Mouse (Mus musculus) stomach, embryonic 16.5 days (tissue): ENCODE measurements at regions not wholly inside any gene's neighbourhood (a gene's known extent, or its start where the extent isn't known, plus 50 kb on each side); places are given as distances from the start of the nearest gene placed in this dataset.

Source experiments
- ATAC-seq: fragments of 200-750 bp; cut with Nextera tagmentation; 2 replicates; pipeline ENCODE4 v1.8.0; 2017; ENCODE audit warnings: moderate number of reproducible peaks, moderate TSS enrichment; ENCODE audit not compliant: insufficient read depth, low FRiP score
- H3K27ac ChIP-seq: fragments of 300-500 bp; sonication (generic); 2 replicates; pipeline ENCODE4 v1.5.1; 2014; ENCODE audit warnings: low read length
- H3K27me3 ChIP-seq: fragments of 300-500 bp; sonication (generic); 2 replicates; pipeline ENCODE4 v1.6.1; 2014; ENCODE audit warnings: low read length, control low read depth, mixed read lengths; ENCODE audit not compliant: control insufficient read depth, insufficient read depth
- H3K36me3 ChIP-seq: fragments of 300-500 bp; sonication (generic); 2 replicates; pipeline ENCODE4 v1.6.1; 2014; ENCODE audit warnings: low read length; ENCODE audit not compliant: control insufficient read depth, insufficient read depth
- H3K4me1 ChIP-seq: fragments of 300-500 bp; sonication (generic); 2 replicates; pipeline ENCODE4 v1.6.1; 2014; ENCODE audit warnings: low read length, control low read depth, mixed read lengths; ENCODE audit not compliant: control insufficient read depth, insufficient read depth
- H3K4me2 ChIP-seq: fragments of 300-500 bp; sonication (generic); 2 replicates; pipeline ENCODE4 v1.6.1; 2014; ENCODE audit warnings: low read depth, low read length, mixed read lengths
- H3K4me3 ChIP-seq: fragments of 300-500 bp; sonication (generic); replicated peaks from 2 replicates; pipeline ENCODE4 v1.5.1; 2014; ENCODE audit warnings: mild to moderate bottlenecking, low read length
- H3K9ac ChIP-seq: fragments of 300-500 bp; sonication (generic); 2 replicates; pipeline ENCODE4 v1.6.1; 2014; ENCODE audit warnings: low read length
- H3K9me3 ChIP-seq: fragments of 300-500 bp; sonication (generic); replicated peaks from 2 replicates; pipeline ENCODE4 v1.6.1; 2016; ENCODE audit warnings: low read length, control low read depth; ENCODE audit not compliant: control insufficient read depth
- WGBS: fragments of 180-500 bp; shearing (Covaris S2); extraction: QIAGEN DNeasy Blood & Tissue Kit; methylation state at CpG from one replicate; pipeline ENCODE4 v1.1.7; 2014; 5-methylcytosine and 5-hydroxymethylcytosine counted together

DNA sequence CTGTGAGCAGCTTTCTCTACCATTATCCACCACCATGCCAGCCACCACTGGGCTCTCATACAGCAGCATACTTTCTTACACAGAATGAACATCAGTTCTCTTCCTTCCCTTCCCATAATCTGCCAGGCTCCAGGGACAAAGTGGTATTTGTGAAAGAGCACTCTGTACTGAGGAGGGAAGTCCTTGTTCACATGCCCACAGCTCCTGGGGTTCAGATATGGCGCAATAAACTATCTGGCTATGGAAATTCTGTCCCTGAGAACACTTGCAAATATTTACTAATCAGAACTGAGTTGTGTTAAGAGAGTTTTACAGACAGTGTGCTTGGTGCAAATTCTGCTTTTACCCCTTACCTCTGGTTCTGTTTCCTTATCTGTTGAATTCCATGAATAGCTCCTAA is 74.2 kb upstream of the Ralgapa2 start:
- 67% methylated on average over 1 of the region's 1 CpGs for WGBS
- no peaks in the 10 kb centered on the region for H3K36me3 ChIP-seq
- no peak overlapping the region for H3K9ac ChIP-seq
- no peak overlapping the region for H3K4me3 ChIP-seq
- no peak overlapping the region for H3K4me2 ChIP-seq
- H3K4me1 ChIP-seq = no peaks in the 10 kb centered on the region
- no peak overlapping the region for H3K27ac ChIP-seq
- H3K9me3 ChIP-seq = no peaks in the 10 kb centered on the region
- H3K27me3 ChIP-seq = no peaks in the 10 kb centered on the region
- ATAC-seq = no peak

DNA sequence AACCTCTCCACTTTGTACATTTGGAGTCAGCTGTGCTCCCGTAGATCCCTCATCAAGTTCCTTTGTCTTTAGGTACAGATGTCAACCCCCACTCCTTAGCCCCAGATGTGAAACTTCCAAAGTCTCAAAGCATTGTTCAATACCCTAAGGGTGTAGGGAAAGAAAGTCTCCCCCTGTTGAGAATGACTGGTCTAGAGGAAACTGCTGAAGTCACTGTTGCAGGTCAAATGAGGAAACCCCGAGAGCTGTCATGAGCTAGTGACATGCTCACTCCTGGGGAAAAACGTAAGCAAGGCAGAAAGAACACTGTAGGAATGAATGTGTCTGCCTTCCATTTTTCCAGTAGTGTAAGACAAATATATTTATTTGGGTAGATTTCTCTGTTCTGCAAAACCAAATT is 74.8 kb upstream of the Ralgapa2 start:
- 62% methylated on average over 3 of the region's 3 CpGs for WGBS
- Histone ChIP-seq H3K27me3 (no peaks in the 10 kb centered on the region), H3K4me3 (no peak overlapping the region), H3K4me1 (no peaks in the 10 kb centered on the region), H3K9me3 (no peaks in the 10 kb centered on the region), H3K27ac (no peak overlapping the region), H3K4me2 (no peak overlapping the region), H3K36me3 (no peaks in the 10 kb centered on the region), H3K9ac (no peak overlapping the region)
- no peak for ATAC-seq

DNA sequence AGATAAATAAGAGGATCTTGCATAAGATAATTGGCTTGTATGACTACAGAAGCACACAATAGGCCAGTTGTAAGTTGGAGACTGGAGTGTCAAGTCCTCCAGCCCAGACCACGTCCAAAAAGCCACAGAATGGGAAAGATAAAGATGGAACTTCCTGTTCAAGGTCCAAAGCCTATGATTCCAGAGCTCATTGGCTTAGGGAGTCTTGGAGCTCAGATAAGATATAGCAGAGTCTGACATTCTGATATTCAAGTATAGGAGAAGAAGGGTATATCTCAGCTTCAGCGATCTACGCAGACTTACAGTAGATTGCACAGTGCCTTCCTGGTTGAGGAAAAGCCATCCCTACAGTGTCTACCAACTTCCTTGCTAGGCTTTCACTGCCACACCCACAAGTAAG is 77.7 kb upstream of the Ralgapa2 start:
- H3K4me2 ChIP-seq = no peak overlapping the region
- H3K4me1 ChIP-seq = no peaks in the 10 kb centered on the region
- no peak overlapping the region for H3K4me3 ChIP-seq
- H3K9ac ChIP-seq = no peak overlapping the region
- ATAC-seq = no peak
- no peak overlapping the region for H3K27ac ChIP-seq
- no peaks in the 10 kb centered on the region for H3K27me3 ChIP-seq
- no peaks in the 10 kb centered on the region for H3K9me3 ChIP-seq
- no peaks in the 10 kb centered on the region for H3K36me3 ChIP-seq
- 79% methylated on average over 3 of the region's 3 CpGs for WGBS

DNA sequence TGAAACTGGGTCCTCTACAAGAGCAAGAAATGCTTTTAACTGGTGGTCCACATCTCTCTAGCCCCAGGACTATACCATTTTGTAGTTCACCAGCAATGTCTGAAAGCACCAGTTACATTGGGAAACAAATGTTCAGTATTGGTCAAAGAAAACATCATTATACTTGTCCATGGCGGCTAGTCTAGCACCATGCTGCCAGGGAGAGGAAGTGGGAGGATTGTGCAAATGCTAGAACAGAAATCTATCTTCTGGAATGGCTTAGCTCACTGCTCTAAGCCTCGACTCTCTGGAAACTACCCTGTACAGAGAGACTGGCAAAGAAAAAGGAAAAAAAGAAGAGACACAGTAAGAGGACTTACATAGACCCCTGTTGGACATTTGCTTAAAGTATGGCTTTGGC is 81.1 kb upstream of the Ralgapa2 start:
- Histone ChIP-seq H3K27ac (no peak overlapping the region), H3K36me3 (no peaks in the 10 kb centered on the region), H3K9me3 (no peaks in the 10 kb centered on the region), H3K4me1 (no peaks in the 10 kb centered on the region), H3K9ac (no peak overlapping the region), H3K4me2 (no peak overlapping the region), H3K4me3 (no peak overlapping the region), H3K27me3 (no peaks in the 10 kb centered on the region)
- 75% methylated on average over 2 of the region's 2 CpGs for WGBS
- no peak for ATAC-seq

GRCm38 (mm10) chr2:146594212-146594611 is 82.1 kb upstream of the Ralgapa2 start:
- no peak for ATAC-seq
- WGBS = 82% methylated on average over 4 of the region's 4 CpGs
- no peaks in the 10 kb centered on the region for H3K9me3 ChIP-seq

DNA sequence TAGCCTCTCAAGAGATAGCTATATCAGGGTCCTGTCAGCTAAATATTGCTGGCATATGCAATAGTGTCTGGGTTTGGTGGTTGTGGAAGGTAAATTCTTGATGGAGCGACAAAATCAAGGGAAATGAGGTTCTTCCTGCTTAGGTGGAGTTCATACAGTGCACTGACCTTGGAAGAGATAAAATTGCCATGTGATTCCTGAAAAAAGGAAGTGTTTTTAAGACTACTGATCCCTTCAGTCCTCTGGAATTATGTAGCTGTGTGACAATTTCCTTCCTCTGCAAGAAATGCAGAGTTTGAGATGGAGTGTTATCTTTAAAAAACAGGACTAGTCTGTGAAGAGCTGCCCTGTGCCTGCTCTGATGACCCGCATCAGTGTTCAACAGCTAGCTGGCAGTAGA is 83.5 kb upstream of the Ralgapa2 start:
- no peak for ATAC-seq
- Histone ChIP-seq H3K4me2 (no peak overlapping the region), H3K9me3 (no peaks in the 10 kb centered on the region), H3K4me1 (no peaks in the 10 kb centered on the region), H3K4me3 (no peak overlapping the region), H3K36me3 (no peaks in the 10 kb centered on the region), H3K27me3 (no peaks in the 10 kb centered on the region), H3K27ac (no peak overlapping the region), H3K9ac (no peak overlapping the region)
- WGBS = 73% methylated on average over 2 of the region's 2 CpGs

More at GRCm38 (mm10) chr2:146594212-146594611, 82.1 kb upstream of the Ralgapa2 start:
- Histone ChIP-seq H3K4me1 (no peaks in the 10 kb centered on the region), H3K27ac (no peak overlapping the region), H3K36me3 (no peaks in the 10 kb centered on the region), H3K27me3 (no peaks in the 10 kb centered on the region), H3K4me3 (no peak overlapping the region), H3K4me2 (no peak overlapping the region), H3K9ac (no peak overlapping the region)

DNA sequence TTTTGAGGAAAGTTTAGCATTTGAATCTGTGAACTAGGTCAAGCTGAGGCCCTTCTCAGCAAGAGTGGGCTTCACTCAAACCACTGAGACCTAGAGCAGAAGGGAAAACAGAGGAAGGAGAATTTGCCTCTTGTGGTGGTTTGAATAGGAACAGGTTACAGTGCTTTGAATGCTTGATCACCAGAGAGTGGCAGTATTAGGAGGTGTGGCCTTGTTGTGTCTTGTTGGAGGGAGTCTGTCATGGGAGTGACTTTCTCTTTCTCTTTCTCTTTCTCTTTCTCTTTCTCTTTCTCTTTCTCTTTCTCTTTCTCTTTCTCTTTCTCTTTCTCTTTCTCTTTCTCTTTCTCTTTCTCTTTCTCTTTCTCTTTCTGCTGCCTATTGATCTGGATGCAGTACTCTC is 94.0 kb upstream of the Ralgapa2 start:
- Histone ChIP-seq H3K4me2 (no peak overlapping the region), H3K9me3 (no peaks in the 10 kb centered on the region), H3K36me3 (no peaks in the 10 kb centered on the region), H3K4me1 (no peaks in the 10 kb centered on the region), H3K27me3 (no peaks in the 10 kb centered on the region), H3K27ac (no peak overlapping the region), H3K4me3 (no peak overlapping the region), H3K9ac (no peak overlapping the region)
- ATAC-seq = no peak

- Histone ChIP-seq H3K4me2 (no peak overlapping the region), H3K9me3 (no peaks in the 10 kb centered on the region), H3K36me3 (no peaks in the 10 kb centered on the region), H3K4me3 (no peak overlapping the region), H3K27me3 (no peaks in the 10 kb centered on the region), H3K27ac (no peak overlapping the region), H3K4me1 (peaks cover 3% of the 10 kb centered on the region; the same call in 1 of the 2 replicates), H3K9ac (no peak overlapping the region)
- ATAC-seq = no peak
- 95% methylated on average over 2 of the region's 2 CpGs for WGBS
Measured at GRCm38 (mm10) chr2:146610896-146611295, 98.8 kb upstream of the Ralgapa2 start.

DNA sequence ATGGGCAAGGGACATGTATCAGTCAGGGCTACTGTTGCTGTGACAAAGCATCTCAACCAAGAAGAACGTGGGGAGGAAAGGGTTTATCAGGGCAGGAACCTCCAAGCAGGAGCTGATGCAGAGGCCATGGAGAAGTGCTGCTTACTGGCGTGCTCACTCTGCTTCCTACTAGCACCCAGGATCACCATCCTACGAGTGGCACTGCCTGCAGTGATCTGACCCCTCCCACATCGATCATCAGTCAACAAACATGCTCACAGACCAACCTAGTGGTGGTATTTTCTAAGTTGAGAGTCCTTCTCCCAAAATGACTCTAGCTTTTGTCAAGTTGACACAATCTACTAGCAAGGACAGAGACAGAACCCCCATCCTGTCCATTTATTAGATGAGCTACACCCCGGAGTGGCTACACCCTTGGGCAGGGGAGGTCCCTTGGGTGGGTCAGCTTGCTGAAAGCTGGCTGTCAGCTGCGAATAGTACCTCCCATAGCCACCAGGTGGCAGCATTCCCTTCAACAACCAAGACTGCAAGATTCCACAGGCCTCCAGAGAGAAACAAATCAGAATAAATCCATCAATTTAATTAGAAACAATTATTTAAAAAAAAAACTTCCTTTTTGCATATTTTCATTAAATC is 99.9 kb upstream of the Ralgapa2 start:
- Histone ChIP-seq H3K4me3 (no peak overlapping the region), H3K9ac (no peak overlapping the region), H3K27ac (no peak overlapping the region), H3K9me3 (no peaks in the 10 kb centered on the region), H3K4me1 (peaks cover 3% of the 10 kb centered on the region; the same call in 1 of the 2 replicates), H3K36me3 (no peaks in the 10 kb centered on the region), H3K4me2 (no peak overlapping the region), H3K27me3 (no peaks in the 10 kb centered on the region)
- 36% methylated on average over 6 of the region's 6 CpGs for WGBS
- no peak for ATAC-seq
